Mouse (Mus musculus) liver, embryonic 13.5 days (tissue): Measurements from ENCODE around the gene Lrp2bp. TPM values are rescaled to one million over a fixed set of nuclear protein-coding genes. Genes with fewer than 3 reads are reported as not detected.

ENCODE experiments used
- ATAC-seq: fragments of 200-750 bp; cut with Nextera tagmentation; 2 replicates; pipeline ENCODE4 v1.8.0; 2017; ENCODE audit warnings: low read depth, mild to moderate bottlenecking, moderate number of reproducible peaks, moderate library complexity
- DNase-seq: peaks from one replicate; pipeline ENCODE4 v3.0.0; 2022
- H3K27ac ChIP-seq: fragments of 300-500 bp; sonication (generic); 2 replicates; pipeline ENCODE4 v1.5.1; 2015; ENCODE audit warnings: moderate library complexity, mild to moderate bottlenecking, inconsistent platforms
- H3K27me3 ChIP-seq: fragments of 300-500 bp; sonication (generic); 2 replicates; pipeline ENCODE4 v1.6.1; 2015; ENCODE audit warnings: mild to moderate bottlenecking, inconsistent platforms
- H3K36me3 ChIP-seq: fragments of 300-500 bp; sonication (generic); 2 replicates; pipeline ENCODE4 v1.6.1; 2015; ENCODE audit warnings: mild to moderate bottlenecking, inconsistent platforms
- H3K4me1 ChIP-seq: fragments of 300-500 bp; sonication (generic); replicated peaks from 2 replicates; pipeline ENCODE4 v1.6.1; 2015; ENCODE audit warnings: inconsistent platforms
- H3K4me2 ChIP-seq: fragments of 300-500 bp; sonication (generic); 2 replicates; pipeline ENCODE4 v1.6.1; 2015; ENCODE audit warnings: inconsistent platforms, mild to moderate bottlenecking, moderate library complexity
- H3K4me3 ChIP-seq: fragments of 300-500 bp; sonication (generic); replicated peaks from 2 replicates; pipeline ENCODE4 v1.5.1; 2015; ENCODE audit warnings: mild to moderate bottlenecking, inconsistent platforms
- H3K9ac ChIP-seq: fragments of 300-500 bp; sonication (generic); 2 replicates; pipeline ENCODE4 v1.6.1; 2015; ENCODE audit warnings: mild to moderate bottlenecking, inconsistent platforms
- H3K9me3 ChIP-seq: fragments of 300-500 bp; sonication (generic); replicated peaks from 2 replicates; pipeline ENCODE4 v1.6.1; 2016; ENCODE audit warnings: inconsistent platforms
- WGBS: fragments of 180-500 bp; shearing (Covaris S2); methylation state at CpG from one replicate; pipeline ENCODE4 v1.1.7; 2015; ENCODE audit not compliant: insufficient replicate concordance; 5-methylcytosine and 5-hydroxymethylcytosine counted together
- polyA plus RNA-seq: library from polyadenylated mRNA; unstranded; fragments of >200 nt; fragmentation: Nextera tagmentation; extraction: Ambion mirVana; gene quantifications from 2 replicates; pipeline ENCODE4 v1.2.1, GENCODE M21; 2015

Lrp2bp gene
- 0.05 TPM in 1 of 2 replicates, not detected in the other for polyA plus RNA-seq

DNA sequence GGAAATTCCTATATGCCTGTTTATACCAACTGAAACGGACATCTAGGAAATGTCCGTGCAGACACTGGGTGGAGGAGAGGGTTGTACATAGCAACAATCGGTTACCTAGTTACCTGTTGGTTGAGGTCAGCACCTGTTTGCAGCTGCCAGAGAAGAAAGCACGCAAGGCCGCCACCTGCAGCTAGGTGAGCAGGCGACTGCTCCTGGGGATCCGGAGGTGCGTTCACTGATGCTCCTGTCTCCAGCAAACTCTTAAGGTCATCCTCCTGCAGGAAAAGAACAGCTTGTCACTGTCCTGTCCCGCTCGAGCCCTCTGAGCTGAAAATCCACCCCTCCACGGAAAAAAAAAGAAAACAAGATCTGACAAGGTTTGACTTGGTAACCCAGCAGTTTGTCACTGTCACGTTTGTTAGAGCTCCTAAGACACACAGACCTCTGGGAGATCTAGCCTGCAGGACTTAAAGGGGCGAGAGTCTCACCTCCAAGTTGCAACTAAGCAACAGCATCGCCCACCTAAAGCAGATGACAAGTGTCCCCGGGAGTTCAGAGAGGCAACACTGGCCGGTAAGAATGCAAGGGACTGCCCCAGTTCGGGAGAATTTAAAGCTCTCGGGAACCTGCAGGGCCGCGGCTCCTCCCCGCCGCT is at the start of gene Lrp2bp:
Lrp2bp (plus strand) TSS at position 166 of the 646 bp plus-strand sequence.
- Histone ChIP-seq H3K36me3 (peaks cover 21% of the 10 kb centered on the region), H3K4me1 (peaks cover 13% of the 10 kb centered on the region), H3K9ac (peak within 1 kb of the TSS; percentile 83), H3K9me3 (no peaks in the 10 kb centered on the region), H3K27me3 (no peaks in the 10 kb centered on the region), H3K4me3 (peak within 1 kb of the TSS; percentile 73), H3K27ac (peak within 1 kb of the TSS; percentile 87), H3K4me2 (peak within 1 kb of the TSS; percentile 81)
- DNase-seq (peak; percentile 12), ATAC-seq (no peak)
- WGBS: 5% methylated on average over 22 of the region's 22 CpGs

DNA sequence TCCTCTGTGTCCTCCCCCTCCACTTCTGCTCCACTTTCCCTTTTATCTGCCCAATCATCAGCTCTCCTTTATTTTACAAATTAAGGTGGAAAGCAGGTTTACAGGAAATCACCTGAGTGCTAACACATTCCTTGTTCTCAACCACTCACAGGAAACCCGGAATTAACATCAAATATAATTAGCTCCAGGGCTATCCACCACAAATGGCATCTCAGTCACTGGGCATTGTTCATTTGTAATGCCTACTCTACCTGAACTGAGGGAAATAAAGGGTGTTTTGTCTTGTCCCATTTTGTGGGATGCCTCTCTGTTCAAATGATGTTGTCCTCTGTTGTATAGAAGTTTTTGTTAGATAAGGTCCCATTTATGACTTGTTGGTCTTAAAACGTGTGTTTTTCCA is 48.5 kb upstream of the Lrp2bp start:
- WGBS: 26% methylated on average over 2 of the region's 2 CpGs
- H3K9me3 ChIP-seq: no peaks in the 10 kb centered on the region
- no peaks in the 10 kb centered on the region for H3K36me3 ChIP-seq
- DNase-seq (no peak), ATAC-seq (no peak)
- H3K4me1 ChIP-seq: no peaks in the 10 kb centered on the region
- H3K4me2 ChIP-seq: no peak overlapping the region
- H3K4me3 ChIP-seq: no peak overlapping the region
- H3K27ac ChIP-seq: no peak overlapping the region
- H3K9ac ChIP-seq: no peak overlapping the region
- no peaks in the 10 kb centered on the region for H3K27me3 ChIP-seq

- H3K9me3 ChIP-seq: no peaks in the 10 kb centered on the region
- H3K9ac ChIP-seq: no peak overlapping the region
- peaks cover 10% of the 10 kb centered on the region for H3K4me1 ChIP-seq
- no peak overlapping the region for H3K4me3 ChIP-seq
- no peaks in the 10 kb centered on the region for H3K27me3 ChIP-seq
- 88% methylated on average over 12 of the region's 12 CpGs for WGBS
- H3K4me2 ChIP-seq: no peak overlapping the region
- H3K27ac ChIP-seq: no peak overlapping the region
- ATAC-seq: no peak
- no peak for DNase-seq
- H3K36me3 ChIP-seq: peaks cover 4% of the 10 kb centered on the region
Observed at GRCm38 (mm10) chr8:45970894-45971293, 28.2 kb upstream of the Lrp2bp start.

- Histone ChIP-seq H3K4me2 (peak overlapping the region; percentile 80), H3K27ac (no peak overlapping the region), H3K4me1 (peaks cover 17% of the 10 kb centered on the region), H3K27me3 (no peaks in the 10 kb centered on the region), H3K36me3 (peaks cover 19% of the 10 kb centered on the region), H3K4me3 (0 out of 2 replicates have a peak overlapping the region, but pooled peaks have one; percentile 79), H3K9ac (peak overlapping the region; percentile 78), H3K9me3 (no peaks in the 10 kb centered on the region)
- no peak for ATAC-seq
- no peak for DNase-seq
- WGBS: 77% methylated on average over 8 of the region's 8 CpGs
Observed at GRCm38 (mm10) chr8:45973988-45974505, 25.1 kb upstream of the Lrp2bp start.

DNA sequence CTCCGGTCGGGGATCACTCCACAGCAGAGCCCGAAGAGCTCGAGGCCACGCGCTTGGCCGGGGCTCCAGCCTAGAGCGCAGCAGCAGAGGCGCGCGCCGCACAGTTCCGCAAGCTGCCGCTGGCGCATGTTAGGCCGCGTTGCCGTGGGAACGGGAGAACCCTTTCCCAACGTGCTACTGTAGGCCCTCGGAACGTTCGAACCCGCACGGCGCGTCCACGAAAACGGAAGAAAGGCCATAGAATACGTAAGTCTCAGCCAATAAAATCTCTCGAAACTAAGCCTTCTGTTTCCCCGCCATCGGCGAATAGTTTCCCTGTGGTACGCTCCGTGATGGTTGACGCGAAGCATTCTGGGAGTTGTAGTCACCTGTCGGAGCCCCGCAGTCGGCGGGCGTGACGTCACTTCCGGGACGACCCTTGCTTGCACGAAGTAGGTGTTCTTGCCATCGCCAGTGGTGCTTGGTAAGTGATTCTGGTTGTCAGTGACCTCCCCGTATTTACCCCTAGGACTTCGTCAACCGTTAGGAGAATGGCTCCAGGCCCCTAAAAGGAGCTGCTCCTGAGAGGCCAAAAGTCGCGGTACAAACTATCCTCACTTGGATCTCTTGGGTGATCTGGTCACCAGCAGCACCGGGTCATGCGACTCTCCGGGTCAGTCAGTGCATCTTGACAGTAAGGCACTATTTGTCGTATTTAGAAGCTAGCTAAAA is 23.8 kb upstream of the Lrp2bp start, which contains the start of the genes 1700029J07Rik and Ufsp2:
1700029J07Rik (minus strand) TSS at position 127 of the 711 bp plus-strand sequence.
Ufsp2 (plus strand) TSS at position 403 of the 711 bp plus-strand sequence.
- DNase-seq (peak; percentile 89), ATAC-seq (peak; percentile 95)
- Histone ChIP-seq H3K36me3 (peaks cover 22% of the 10 kb centered on the region), H3K9me3 (no peaks in the 10 kb centered on the region), H3K4me2 (peak within 1 kb of the TSS; percentile 80), H3K4me3 (peak within 1 kb of the TSS; percentile 79), H3K27ac (peak within 1 kb of the TSS; percentile 70), H3K9ac (peak within 1 kb of the TSS; percentile 78), H3K4me1 (peaks cover 17% of the 10 kb centered on the region), H3K27me3 (no peaks in the 10 kb centered on the region)
- WGBS: under 1% methylated on average over 57 of the region's 57 CpGs

DNA sequence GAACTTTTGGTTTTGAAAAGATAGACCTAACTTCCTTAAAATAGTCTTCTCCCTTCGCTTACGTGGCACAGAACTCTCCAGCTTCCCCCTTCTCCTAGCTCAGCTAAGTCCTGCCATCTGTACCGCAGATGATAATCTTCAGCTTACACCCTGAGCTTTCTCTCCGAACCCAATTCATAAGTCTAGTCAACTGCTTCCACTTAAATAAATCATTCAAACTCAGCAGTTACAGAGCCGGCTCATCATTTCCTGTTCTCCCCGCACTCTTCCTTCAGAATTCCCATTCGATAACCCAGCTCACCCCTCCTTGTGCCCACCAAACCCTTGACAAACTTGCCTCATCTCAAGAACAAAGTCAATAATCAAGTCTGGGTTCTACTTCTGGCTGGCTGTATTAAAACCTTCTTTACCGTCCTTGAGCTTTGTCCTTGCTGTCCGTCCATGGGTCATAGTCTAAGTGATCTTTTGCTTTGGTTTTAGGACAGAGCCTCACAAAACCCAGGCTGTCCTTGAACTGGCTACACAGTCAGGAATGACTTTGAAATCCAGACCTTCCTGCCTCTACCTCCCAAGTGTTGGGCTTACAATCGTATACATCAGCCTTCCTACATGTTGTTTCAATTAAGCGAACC is 23.1 kb upstream of the Lrp2bp start:
- Histone ChIP-seq H3K27me3 (no peaks in the 10 kb centered on the region), H3K4me1 (peaks cover 17% of the 10 kb centered on the region), H3K9me3 (no peaks in the 10 kb centered on the region), H3K27ac (peak overlapping the region; percentile 49), H3K4me3 (peak overlapping the region; percentile 79), H3K9ac (peak overlapping the region; percentile 77), H3K36me3 (peaks cover 25% of the 10 kb centered on the region), H3K4me2 (peak overlapping the region; percentile 80)
- ATAC-seq (peak; percentile 39), DNase-seq (no peak)
- 36% methylated on average over 11 of the region's 11 CpGs for WGBS

DNA sequence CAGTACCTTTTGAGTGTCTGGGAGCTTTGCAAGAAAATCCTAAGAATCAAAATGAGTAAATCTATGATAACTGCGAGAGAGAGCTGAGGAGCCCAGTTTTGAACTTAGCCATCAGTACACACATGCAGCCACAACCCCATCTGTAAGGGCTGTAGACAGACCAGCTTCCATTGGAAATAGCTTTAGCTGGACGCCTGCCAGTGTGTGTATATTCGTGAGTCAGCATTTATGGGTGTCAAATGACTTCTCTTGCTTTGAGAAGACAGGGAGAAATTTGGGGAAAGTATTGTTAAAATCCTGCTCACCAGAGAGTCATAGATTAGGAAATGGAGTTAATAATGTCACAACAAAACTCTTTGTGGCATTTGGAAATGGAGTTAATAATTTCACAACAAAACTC is 12.4 kb upstream of the Lrp2bp start:
- WGBS: 66% methylated on average over 3 of the region's 3 CpGs
- DNase-seq: no peak
- Histone ChIP-seq H3K4me1 (peaks cover 8% of the 10 kb centered on the region), H3K9me3 (no peaks in the 10 kb centered on the region), H3K4me2 (no peak overlapping the region), H3K36me3 (peaks cover 51% of the 10 kb centered on the region), H3K27me3 (no peaks in the 10 kb centered on the region), H3K4me3 (no peak overlapping the region), H3K9ac (no peak overlapping the region), H3K27ac (no peak overlapping the region)
- ATAC-seq: no peak

DNA sequence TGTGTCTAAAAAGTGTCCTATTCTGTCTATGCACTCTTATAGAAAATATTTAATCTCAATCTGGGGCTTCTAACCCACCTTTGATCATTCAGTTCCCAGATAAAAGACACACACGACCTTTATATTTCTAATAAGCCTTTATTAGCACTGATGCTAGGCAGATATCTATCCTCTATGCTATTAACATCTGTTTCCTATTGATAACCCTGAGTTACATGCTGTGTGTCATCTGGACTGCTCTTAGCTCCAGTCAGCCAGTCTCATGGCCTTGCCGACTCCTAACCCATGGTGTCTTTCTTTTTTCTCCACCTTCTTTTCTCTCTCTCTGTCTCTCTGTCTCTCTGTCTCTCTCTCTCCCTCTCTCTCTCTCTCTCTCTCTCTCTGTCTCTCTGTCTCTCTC is 10.9 kb upstream of the Lrp2bp start:
- Histone ChIP-seq H3K4me3 (no peak overlapping the region), H3K9me3 (no peaks in the 10 kb centered on the region), H3K4me2 (no peak overlapping the region), H3K27ac (no peak overlapping the region), H3K27me3 (no peaks in the 10 kb centered on the region), H3K9ac (no peak overlapping the region), H3K4me1 (peaks cover 8% of the 10 kb centered on the region), H3K36me3 (peaks cover 40% of the 10 kb centered on the region)
- peak; percentile 70 for ATAC-seq
- WGBS: 14% methylated on average over 2 of the region's 2 CpGs
- no peak for DNase-seq

DNA sequence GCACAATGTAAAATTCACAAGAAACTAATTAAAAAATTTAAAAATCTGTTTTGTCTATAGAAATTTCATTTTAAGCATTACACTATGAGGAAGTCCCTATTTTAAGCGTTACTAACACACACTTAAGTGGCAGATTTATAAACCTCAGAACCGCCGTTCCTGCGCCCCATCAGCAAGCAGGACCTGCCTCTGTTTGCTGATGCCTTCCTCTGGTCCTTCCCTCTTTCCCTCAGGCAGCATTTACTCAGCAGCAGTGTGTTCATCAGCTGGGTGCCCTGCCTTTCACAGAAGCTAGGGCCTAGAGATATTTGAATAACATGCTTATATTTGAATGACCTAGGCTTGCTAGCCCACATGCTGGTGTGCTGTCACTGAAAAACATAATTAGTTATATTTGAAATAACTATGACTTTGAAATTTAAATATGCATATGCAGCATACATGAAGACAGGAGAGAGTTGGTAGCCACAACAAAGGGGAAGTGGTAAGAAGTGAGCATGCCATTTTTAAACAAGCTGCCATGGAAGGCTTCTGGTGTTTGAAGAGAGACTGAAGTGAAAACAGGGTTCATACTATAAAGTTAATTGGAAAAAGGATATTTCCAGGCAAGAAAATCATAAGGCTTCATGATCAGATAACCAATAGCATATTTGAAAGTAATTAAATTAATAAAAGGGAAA is 8.3 kb upstream of the Lrp2bp start:
- Histone ChIP-seq H3K9me3 (no peaks in the 10 kb centered on the region), H3K27me3 (no peaks in the 10 kb centered on the region), H3K4me2 (no peak overlapping the region), H3K4me3 (no peak overlapping the region), H3K36me3 (peaks cover 41% of the 10 kb centered on the region), H3K9ac (no peak overlapping the region), H3K27ac (no peak overlapping the region), H3K4me1 (peaks cover 8% of the 10 kb centered on the region)
- no peak for DNase-seq
- 65% methylated on average over 4 of the region's 4 CpGs for WGBS
- no peak for ATAC-seq

DNA sequence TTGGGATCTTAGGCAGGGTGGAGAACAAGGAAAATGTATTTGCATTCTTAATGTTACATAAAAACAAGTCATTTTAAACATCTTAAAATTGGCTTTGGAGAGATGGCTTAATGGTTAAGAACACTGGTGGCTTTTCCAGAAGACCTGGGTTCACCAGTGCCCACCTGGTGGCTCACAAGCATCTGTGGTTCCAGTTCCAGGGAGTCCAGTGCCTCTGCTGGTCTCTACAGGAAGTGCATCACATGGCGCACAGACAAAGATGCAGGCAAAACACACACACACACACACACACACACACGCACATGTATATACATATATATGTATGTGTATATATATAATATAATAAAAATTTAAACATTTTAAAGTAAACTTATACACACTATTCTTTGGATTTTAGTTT is 5.0 kb upstream of the Lrp2bp start:
- no peak for ATAC-seq
- Histone ChIP-seq H3K4me3 (no peak overlapping the region), H3K36me3 (peaks cover 43% of the 10 kb centered on the region), H3K9me3 (no peaks in the 10 kb centered on the region), H3K4me2 (no peak overlapping the region), H3K27ac (no peak overlapping the region), H3K27me3 (no peaks in the 10 kb centered on the region), H3K9ac (no peak overlapping the region), H3K4me1 (peaks cover 2% of the 10 kb centered on the region)
- 79% methylated on average over 2 of the region's 2 CpGs for WGBS
- no peak for DNase-seq

- no peaks in the 10 kb centered on the region for H3K27me3 ChIP-seq
- no peaks in the 10 kb centered on the region for H3K9me3 ChIP-seq
- H3K9ac ChIP-seq: no peak overlapping the region
- H3K27ac ChIP-seq: no peak overlapping the region
- no peak overlapping the region for H3K4me3 ChIP-seq
- 83% methylated on average over 3 of the region's 3 CpGs for WGBS
- no peak for DNase-seq
- peaks cover 38% of the 10 kb centered on the region for H3K36me3 ChIP-seq
- H3K4me1 ChIP-seq: peaks cover 11% of the 10 kb centered on the region
- no peak for ATAC-seq
- no peak overlapping the region for H3K4me2 ChIP-seq
Observed at GRCm38 (mm10) chr8:45995576-45995975, 3.5 kb upstream of the Lrp2bp start.
